18 mouse cellular contexts compared by ENCODE assay signal in genomic region chr4:117487471-117487870, GRCm38 (mm10).
"Had no signal": no experiment of that assay in that cellular context is flagged by ENCODE, and none has a peak within 500 bp of the region (broad histone marks: within the 10 kb centered on the region; RNA-seq: fewer than 3 reads in every experiment).

No protein-coding gene starts in this region.

- H3K9me3 ChIP-seq: limb, embryonic 10.5 days; limb, embryonic 13.5 days; liver, embryonic 12.5 days; liver, embryonic 15.5 days; lung, embryonic 15.5 days had no signal

- DNase-seq: kidney, adult 2 months; kidney, postnatal 25 days; layer of hippocampus, adult 9-11 months; liver; lung, adult 18-20 months; lung, postnatal 10 days; lung, postnatal 4 days; thymus, adult 18-20 months; thymus, postnatal 14 days; thymus, postnatal 4 days had no signal

- H3K4me3 ChIP-seq: layer of hippocampus, adult 2 months; limb, embryonic 10.5 days; limb, embryonic 13.5 days; liver, embryonic 12.5 days; liver, embryonic 15.5 days; lung, embryonic 15.5 days had no signal

- H3K4me2 ChIP-seq: liver, embryonic 12.5 days; liver, embryonic 15.5 days; lung, embryonic 15.5 days had no signal

- H3K9ac ChIP-seq: liver, embryonic 12.5 days; liver, embryonic 15.5 days; lung, embryonic 15.5 days had no signal

- ATAC-seq: intestine, postnatal 0 days; liver, embryonic 12.5 days had no signal

- H3K36me3 ChIP-seq: liver, embryonic 12.5 days; liver, embryonic 15.5 days; lung, embryonic 15.5 days had no signal

- H3K27ac ChIP-seq: kidney, postnatal 0 days; layer of hippocampus, adult 2 months; limb, embryonic 10.5 days; limb, embryonic 13.5 days; liver, embryonic 12.5 days; liver, embryonic 15.5 days; lung, embryonic 15.5 days had no signal
